Mouse (Mus musculus): ENCODE measurements around the gene Slfn5. TPM values are rescaled to one million over a fixed set of nuclear protein-coding genes. Genes with fewer than 3 reads are reported as not detected.
"Not testable (repeated sequence)": the region's sequence is repeated elsewhere in the genome, so short reads cannot be mapped to it uniquely, and the experiment has no call there.

Slfn5 gene
- polyA plus RNA-seq, 1 experiment from 2014 or later: 2.6 TPM

GRCm38 (mm10) chr11:82928897-82929632 lies 22.1 kb upstream of the Slfn5 start:
- TF ChIP-seq EP300 (optimal IDR thresholded peaks at IDR 0.05): no peak
- no peak for TF ChIP-seq CTCF (IDR thresholded peaks at IDR 0.05; ENCODE audit: low read depth)
- Histone ChIP-seq H3K4me1 (replicated peaks; ENCODE audit: control insufficient read depth, insufficient read depth) (no peaks in the 10 kb centered on the region), H3K36me3 (ENCODE audit: control insufficient read depth, insufficient read depth, low read length) (no peaks in the 10 kb centered on the region), H3K4me3 (ENCODE audit: low read depth, low read length) (no peak overlapping the region), H3K4me2 (replicated peaks; ENCODE audit: low read depth) (no peak overlapping the region), H3K9me3 (ENCODE audit: control insufficient read depth, low read length) (no peaks in the 10 kb centered on the region), H3K9ac (ENCODE audit: low read length) (no peak overlapping the region), H3K27me3 (ENCODE audit: control insufficient read depth, insufficient read depth, low read length) (peaks cover 4% of the 10 kb centered on the region; the same call in 1 of the 2 replicates), H3K27ac (replicated peaks) (no peak overlapping the region)
- DNase-seq (ENCODE audit: low spot score) (no peak), ATAC-seq (ENCODE audit: low FRiP score, low TSS enrichment) (peak; percentile 18; the same call in 1 of the 2 replicates)
- WGBS: 37% methylated on average over 20 of the region's 20 CpGs

GRCm38 (mm10) chr11:82929633-82929950 lies 21.6 kb upstream of the Slfn5 start:
- DNase-seq (ENCODE audit: low spot score) (no peak), ATAC-seq (ENCODE audit: low FRiP score, low TSS enrichment) (no peak)
- Histone ChIP-seq H3K4me1 (replicated peaks; ENCODE audit: control insufficient read depth, insufficient read depth) (no peaks in the 10 kb centered on the region), H3K4me3 (ENCODE audit: low read depth, low read length) (no peak overlapping the region), H3K9ac (ENCODE audit: low read length) (no peak overlapping the region), H3K36me3 (ENCODE audit: control insufficient read depth, insufficient read depth, low read length) (no peaks in the 10 kb centered on the region), H3K4me2 (replicated peaks; ENCODE audit: low read depth) (no peak overlapping the region), H3K9me3 (ENCODE audit: control insufficient read depth, low read length) (no peaks in the 10 kb centered on the region), H3K27ac (replicated peaks) (no peak overlapping the region), H3K27me3 (ENCODE audit: control insufficient read depth, insufficient read depth, low read length) (peaks cover 4% of the 10 kb centered on the region; the same call in 1 of the 2 replicates)
- no peak for TF ChIP-seq CTCF (IDR thresholded peaks at IDR 0.05; ENCODE audit: low read depth)
- no peak for TF ChIP-seq EP300 (optimal IDR thresholded peaks at IDR 0.05)
- WGBS: 44% methylated on average over 3 of the region's 3 CpGs

DNA sequence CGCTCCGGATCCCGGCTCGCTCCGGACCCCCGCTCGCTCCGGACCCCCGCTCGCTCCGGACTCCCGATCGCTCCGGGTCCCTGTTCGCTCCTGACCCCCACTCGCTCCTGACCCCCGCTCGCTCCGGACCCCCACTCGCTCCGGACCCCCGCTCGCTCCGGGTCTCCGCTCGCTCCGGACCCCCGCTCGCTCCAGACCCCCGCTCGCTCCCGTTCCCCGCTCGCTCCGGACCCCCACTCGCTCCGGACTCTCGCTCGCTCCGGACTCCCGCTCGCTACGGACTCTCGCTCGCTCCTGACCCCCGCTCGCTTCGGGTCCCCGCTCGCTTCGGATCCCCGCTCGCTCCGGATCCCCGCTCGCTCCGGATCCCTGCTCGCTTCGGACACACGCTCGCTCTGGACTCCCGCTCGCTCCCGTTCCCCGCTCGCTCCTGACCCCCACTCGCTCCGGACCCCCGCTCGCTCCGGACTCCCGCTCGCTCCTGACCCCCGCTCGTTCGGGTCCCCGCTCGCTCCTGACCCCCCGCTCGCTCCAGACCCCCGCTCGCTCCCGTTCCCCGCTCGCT lies 20.7 kb upstream of the Slfn5 start:
- not testable (repeated sequence) for H3K36me3 ChIP-seq (ENCODE audit: control insufficient read depth, insufficient read depth, low read length); H3K4me1 ChIP-seq (replicated peaks; ENCODE audit: control insufficient read depth, insufficient read depth); H3K27me3 ChIP-seq (ENCODE audit: control insufficient read depth, insufficient read depth, low read length); ATAC-seq (ENCODE audit: low FRiP score, low TSS enrichment); H3K9me3 ChIP-seq (ENCODE audit: control insufficient read depth, low read length); DNase-seq (ENCODE audit: low spot score); H3K27ac ChIP-seq (replicated peaks); H3K9ac ChIP-seq (ENCODE audit: low read length)
- peak overlapping the region; percentile 50 for H3K4me3 ChIP-seq (ENCODE audit: low read depth, low read length)
- peak overlapping the region; percentile 78 for H3K4me2 ChIP-seq (replicated peaks; ENCODE audit: low read depth)
- 2% methylated on average over 52 of the region's 85 CpGs for WGBS

DNA sequence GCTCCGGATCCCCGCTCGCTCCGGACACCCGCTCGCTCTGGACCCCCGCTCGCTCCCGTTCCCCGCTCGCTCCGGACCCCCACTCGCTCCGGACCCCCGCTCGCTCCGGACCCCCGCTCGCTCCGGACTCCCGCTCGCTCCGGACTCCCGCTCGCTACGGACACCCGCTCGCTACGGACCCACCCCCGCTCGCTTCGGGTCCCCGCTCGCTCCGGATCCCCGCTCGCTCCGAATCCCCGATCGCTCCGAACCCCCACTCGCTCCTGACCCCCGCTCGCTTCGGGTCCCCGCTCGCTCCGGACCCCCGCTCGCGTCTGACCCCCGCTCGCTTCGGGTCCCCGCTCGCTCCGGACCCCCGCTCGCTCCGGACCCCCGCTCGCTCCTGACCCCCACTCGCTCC lies 20.0 kb upstream of the Slfn5 start:
- 1% methylated on average over 44 of the region's 63 CpGs for WGBS

DNA sequence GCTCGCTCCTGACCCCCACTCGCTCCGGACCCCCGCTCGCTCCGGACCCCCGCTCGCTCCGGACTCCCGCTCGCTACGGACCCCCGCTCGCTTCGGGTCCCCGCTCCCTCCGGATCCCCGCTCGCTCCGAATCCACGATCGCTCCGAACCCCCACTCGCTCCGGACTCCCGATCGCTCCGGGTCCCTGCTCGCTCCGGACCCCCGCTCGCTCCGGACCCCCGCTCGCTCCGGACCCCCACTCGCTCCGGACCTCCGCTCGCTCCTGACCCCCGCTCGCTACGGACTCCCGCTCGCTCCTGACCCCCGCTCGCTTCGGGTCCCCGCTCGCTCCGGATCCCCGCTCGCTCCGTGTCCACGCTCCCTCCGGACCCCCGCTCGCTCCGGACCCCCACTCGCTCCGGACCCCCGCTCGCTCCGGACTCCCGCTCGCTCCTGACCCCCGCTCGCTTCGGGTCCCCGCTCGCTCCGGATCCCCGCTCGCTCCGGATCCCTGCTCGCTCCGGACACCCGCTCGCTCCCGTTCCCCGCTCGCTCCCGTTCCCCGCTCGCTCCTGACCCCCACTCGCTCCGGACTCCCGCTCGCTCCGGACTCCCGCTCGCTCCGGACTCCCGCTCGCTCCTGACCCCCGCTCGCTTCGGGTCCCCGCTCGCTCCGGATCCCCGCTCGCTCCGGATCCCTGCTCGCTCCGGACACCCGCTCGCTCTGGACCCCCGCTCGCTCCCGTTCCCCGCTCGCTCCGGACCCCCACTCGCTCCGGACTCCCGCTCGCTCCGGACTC lies 19.3 kb upstream of the Slfn5 start:
- H3K4me2 ChIP-seq (replicated peaks; ENCODE audit: low read depth): peak overlapping the region; percentile 78
- not testable (repeated sequence) for DNase-seq (ENCODE audit: low spot score); H3K36me3 ChIP-seq (ENCODE audit: control insufficient read depth, insufficient read depth, low read length); H3K27me3 ChIP-seq (ENCODE audit: control insufficient read depth, insufficient read depth, low read length); H3K9me3 ChIP-seq (ENCODE audit: control insufficient read depth, low read length); H3K4me1 ChIP-seq (replicated peaks; ENCODE audit: control insufficient read depth, insufficient read depth); ATAC-seq (ENCODE audit: low FRiP score, low TSS enrichment); H3K27ac ChIP-seq (replicated peaks)
- under 1% methylated on average over 50 of the region's 119 CpGs for WGBS
- peak overlapping the region; percentile 45 for H3K9ac ChIP-seq (ENCODE audit: low read length)
- H3K4me3 ChIP-seq (ENCODE audit: low read depth, low read length): peak overlapping the region; percentile 50

More for the DNA sequence above, 20.0 kb upstream of the Slfn5 start:
- Histone ChIP-seq H3K4me2 (replicated peaks; ENCODE audit: low read depth) (peak overlapping the region; percentile 78), H3K4me3 (ENCODE audit: low read depth, low read length) (peak overlapping the region; percentile 50)
- H3K36me3 ChIP-seq (ENCODE audit: control insufficient read depth, insufficient read depth, low read length); H3K27me3 ChIP-seq (ENCODE audit: control insufficient read depth, insufficient read depth, low read length); H3K9me3 ChIP-seq (ENCODE audit: control insufficient read depth, low read length); ATAC-seq (ENCODE audit: low FRiP score, low TSS enrichment); H3K4me1 ChIP-seq (replicated peaks; ENCODE audit: control insufficient read depth, insufficient read depth); H3K27ac ChIP-seq (replicated peaks); DNase-seq (ENCODE audit: low spot score); H3K9ac ChIP-seq (ENCODE audit: low read length): not testable (repeated sequence)

DNA sequence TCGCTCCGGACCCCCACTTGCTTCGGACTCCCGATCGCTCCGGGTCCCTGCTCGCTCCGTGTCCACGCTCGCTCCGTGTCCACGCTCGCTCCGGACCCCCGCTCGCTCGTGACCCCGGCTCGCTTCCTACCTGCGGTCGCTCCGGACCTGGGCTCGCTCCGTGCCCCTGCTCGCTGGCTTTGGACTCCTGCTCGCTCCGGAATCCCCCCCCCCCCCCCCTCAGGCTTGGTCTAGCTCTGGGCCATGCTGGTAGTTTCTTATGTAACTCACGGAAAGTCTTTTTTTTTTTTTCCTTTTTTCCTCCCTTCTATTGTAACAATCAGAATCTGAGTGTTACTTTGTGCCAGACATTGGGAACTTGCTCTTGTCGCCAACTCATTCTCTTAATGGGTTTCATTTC lies 18.0 kb upstream of the Slfn5 start:
- no peak for DNase-seq (ENCODE audit: low spot score)
- H3K9ac ChIP-seq (ENCODE audit: low read length): peak overlapping the region; percentile 47; the same call in 1 of the 2 replicates

More for the DNA sequence above, 18.0 kb upstream of the Slfn5 start:
- ATAC-seq (ENCODE audit: low FRiP score, low TSS enrichment): no peak
- Histone ChIP-seq H3K4me1 (replicated peaks; ENCODE audit: control insufficient read depth, insufficient read depth) (no peaks in the 10 kb centered on the region), H3K4me3 (ENCODE audit: low read depth, low read length) (peak overlapping the region; percentile 50), H3K4me2 (replicated peaks; ENCODE audit: low read depth) (peak overlapping the region; percentile 78), H3K9me3 (ENCODE audit: control insufficient read depth, low read length) (no peaks in the 10 kb centered on the region), H3K36me3 (ENCODE audit: control insufficient read depth, insufficient read depth, low read length) (no peaks in the 10 kb centered on the region), H3K27ac (replicated peaks) (no peak overlapping the region), H3K27me3 (ENCODE audit: control insufficient read depth, insufficient read depth, low read length) (peaks cover 4% of the 10 kb centered on the region; the same call in 1 of the 2 replicates)
- TF ChIP-seq CTCF (IDR thresholded peaks at IDR 0.05; ENCODE audit: low read depth) (no peak), EP300 (optimal IDR thresholded peaks at IDR 0.05) (no peak)
- under 1% methylated on average over 28 of the region's 29 CpGs for WGBS

All from stomach, postnatal 0 days (tissue).